Mouse (Mus musculus): ENCODE data around the gene E030018B13Rik. TPM values are rescaled to one million over a fixed set of nuclear protein-coding genes. Genes with fewer than 3 reads are reported as not detected.

The E030018B13Rik gene
- total RNA-seq, 2 experiments from 2014 or later: not detected

DNA sequence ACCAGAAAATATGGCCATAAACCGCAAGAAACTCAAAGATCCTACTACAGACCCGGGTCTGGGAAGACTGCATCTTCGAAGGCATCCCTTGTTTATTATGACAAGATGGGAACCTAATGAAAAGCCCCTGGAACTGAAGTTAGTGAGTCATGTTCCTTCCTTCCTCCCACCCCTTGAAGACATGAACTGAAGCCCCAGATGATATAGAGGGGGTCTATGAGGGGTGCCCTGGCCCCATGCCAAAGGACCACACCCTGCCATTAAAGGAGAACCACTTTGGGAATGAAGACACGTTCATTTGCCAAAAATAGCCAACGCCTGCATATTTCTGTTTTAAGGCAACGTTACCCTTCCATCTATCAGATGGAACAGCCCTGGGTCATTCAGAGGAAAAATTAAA, 28.0 kb upstream of the E030018B13Rik start:
- no peak overlapping the region for H3K4me3 ChIP-seq
- no peak for TF ChIP-seq CTCF (IDR thresholded peaks at IDR 0.05)
- no peak overlapping the region; the same call in 1 of the 2 replicates for H3K27ac ChIP-seq
- intact Hi-C loops (cut with DNase I): no loop called here
- DNase-seq (ENCODE audit: extremely low spot score in 1 of 2, low spot score in 2 of 2): no peak

- TF ChIP-seq CTCF (IDR thresholded peaks at IDR 0.05): no peak
- Histone ChIP-seq H3K4me3 (no peak overlapping the region), H3K27ac (no peak overlapping the region; the same call in 1 of the 2 replicates)
- no peak for DNase-seq (ENCODE audit: extremely low spot score in 1 of 2, low spot score in 2 of 2)
- intact Hi-C loops (cut with DNase I): no loop called here
Observed at GRCm38 (mm10) chr7:63889116-63889975, 27.3 kb upstream of the E030018B13Rik start.

- no peak for TF ChIP-seq CTCF (IDR thresholded peaks at IDR 0.05)
- peak overlapping the region; percentile 28 for H3K27ac ChIP-seq
- DNase-seq (ENCODE audit: extremely low spot score in 1 of 2, low spot score in 2 of 2): no peak
- no peak overlapping the region for H3K4me3 ChIP-seq
- intact Hi-C loops (cut with DNase I): no loop called here
Observed at GRCm38 (mm10) chr7:63891488-63892075, 25.1 kb upstream of the E030018B13Rik start.

DNA sequence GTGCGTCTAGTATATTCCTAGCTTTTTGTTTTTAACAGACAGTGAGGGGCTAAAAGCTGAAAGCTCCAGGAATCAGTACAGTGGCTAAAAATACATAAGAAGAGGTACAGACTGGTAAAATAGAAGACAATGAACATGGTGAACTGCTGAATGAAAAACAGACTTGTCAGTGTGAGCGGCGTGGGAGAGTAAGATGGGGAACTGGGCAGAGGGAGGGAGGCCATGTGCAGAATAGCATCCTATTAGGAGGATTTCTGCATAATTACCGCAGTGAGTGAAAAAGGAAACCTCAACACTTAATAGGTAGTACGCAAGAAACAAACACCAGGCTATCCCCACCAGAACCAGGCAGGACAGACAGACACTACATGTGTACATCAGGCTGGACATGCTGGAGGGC, 23.5 kb upstream of the E030018B13Rik start:
- TF ChIP-seq CTCF (IDR thresholded peaks at IDR 0.05): no peak
- DNase-seq (ENCODE audit: extremely low spot score in 1 of 2, low spot score in 2 of 2): no peak
- intact Hi-C loops (cut with DNase I): no loop called here
- Histone ChIP-seq H3K4me3 (no peak overlapping the region), H3K27ac (peak overlapping the region; percentile 79)

DNA sequence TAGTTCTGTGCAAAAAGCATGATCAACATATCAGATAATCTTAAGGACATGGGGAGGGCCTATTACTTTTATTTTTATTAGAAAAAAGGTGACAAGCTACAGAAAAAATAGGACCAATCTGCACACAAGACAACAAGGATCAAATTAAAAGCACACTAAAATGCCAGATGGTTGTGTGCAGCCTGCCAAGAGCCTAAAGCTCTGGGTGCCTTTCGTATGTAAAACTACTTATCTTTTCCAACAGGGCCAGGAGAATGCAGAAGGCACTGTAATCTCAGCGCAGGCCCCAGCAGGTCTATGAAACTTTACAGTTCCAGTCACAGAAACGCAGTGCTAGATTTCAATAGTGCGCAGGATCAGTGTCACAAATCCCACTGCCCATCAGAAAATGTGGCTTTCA, 22.9 kb upstream of the E030018B13Rik start:
- DNase-seq (ENCODE audit: extremely low spot score in 1 of 2, low spot score in 2 of 2): no peak
- no peak for TF ChIP-seq CTCF (IDR thresholded peaks at IDR 0.05)
- H3K27ac ChIP-seq: peak overlapping the region; percentile 79
- H3K4me3 ChIP-seq: no peak overlapping the region
- intact Hi-C loops (cut with DNase I): no loop called here

DNA sequence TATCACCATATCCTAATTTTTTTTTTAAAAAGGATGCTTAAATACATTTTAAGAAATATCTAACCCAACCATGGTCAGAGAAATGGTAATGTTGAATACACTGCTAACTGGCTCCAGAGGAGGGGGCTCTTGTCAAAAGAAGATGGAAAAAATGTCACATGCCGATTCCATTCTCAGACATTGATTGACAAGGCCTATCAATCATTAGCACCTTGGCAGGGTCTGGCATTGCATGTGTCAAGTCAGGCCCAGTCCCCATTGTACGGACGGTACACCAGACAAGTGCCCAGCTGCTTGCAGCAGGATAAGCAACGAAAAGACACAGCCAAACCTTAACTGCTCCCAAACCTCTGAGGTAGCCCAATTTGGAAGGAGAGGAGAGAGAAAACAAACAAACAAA, 22.0 kb upstream of the E030018B13Rik start:
- Histone ChIP-seq H3K4me3 (no peak overlapping the region), H3K27ac (peak overlapping the region; percentile 98)
- TF ChIP-seq CTCF (IDR thresholded peaks at IDR 0.05): no peak
- DNase-seq (ENCODE audit: extremely low spot score in 1 of 2, low spot score in 2 of 2): no peak
- intact Hi-C loops (cut with DNase I): no loop called here

DNA sequence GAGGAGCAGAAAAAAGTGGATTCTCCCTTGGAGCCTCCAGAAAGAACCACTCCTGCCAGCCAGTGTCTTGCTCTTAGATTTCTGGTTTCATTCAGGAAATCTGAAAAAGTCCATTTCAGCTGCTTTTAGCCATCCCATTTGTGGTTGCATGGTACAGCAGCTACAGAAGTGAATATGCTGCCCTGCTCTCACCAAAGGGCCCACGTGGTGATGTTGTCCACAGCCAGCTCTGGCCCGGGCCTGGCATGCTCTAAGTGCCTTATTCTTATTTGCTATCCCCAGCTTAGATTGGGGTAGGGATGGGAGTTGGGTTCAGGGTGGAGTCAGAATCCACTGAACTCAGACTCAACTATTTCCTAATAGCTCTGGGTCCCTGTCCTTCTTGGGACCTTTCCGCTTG, 21.4 kb upstream of the E030018B13Rik start:
- no peak for DNase-seq (ENCODE audit: extremely low spot score in 1 of 2, low spot score in 2 of 2)
- intact Hi-C loops (cut with DNase I): no loop called here
- Histone ChIP-seq H3K27ac (peak overlapping the region; percentile 98), H3K4me3 (no peak overlapping the region)
- TF ChIP-seq CTCF (IDR thresholded peaks at IDR 0.05): no peak

DNA sequence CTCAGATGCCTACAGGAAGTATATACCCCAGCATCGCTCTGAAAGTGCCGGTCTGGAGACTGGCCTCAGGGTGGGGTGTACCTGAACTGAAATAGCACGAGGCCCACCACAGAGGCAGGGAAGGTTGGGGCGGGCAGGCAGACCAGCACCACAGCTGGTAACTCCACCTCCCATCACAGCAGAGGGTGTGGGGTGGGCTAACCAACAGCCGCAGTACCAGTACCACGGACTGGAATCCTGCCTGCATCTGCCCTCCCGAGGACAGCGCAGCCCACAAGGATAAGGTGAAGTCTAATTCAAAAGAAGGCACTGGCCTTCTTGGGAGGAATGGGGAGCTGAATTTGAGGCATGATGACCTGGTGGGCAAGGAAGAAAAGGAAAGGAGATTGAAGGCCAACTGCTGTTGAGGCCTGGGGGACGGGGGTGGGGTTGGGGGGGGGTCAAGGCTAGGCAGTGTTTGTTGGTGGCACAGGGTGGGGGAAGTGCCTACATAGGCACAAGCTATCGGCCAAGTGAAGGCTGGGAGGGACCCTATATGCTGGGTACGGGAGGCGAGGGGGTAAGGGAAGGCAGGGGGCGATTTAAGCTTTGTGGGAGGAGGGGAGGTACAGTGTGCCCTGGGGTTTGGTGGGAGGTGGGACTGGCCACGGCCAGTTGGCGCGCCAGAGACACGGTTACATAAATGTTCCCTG, 20.2 kb upstream of the E030018B13Rik start:
- no peak for DNase-seq (ENCODE audit: extremely low spot score in 1 of 2, low spot score in 2 of 2)
- H3K4me3 ChIP-seq: peak overlapping the region; percentile 40
- intact Hi-C loops (cut with DNase I): loop anchor here (1.0 to 2.0 kb wide), 3 partner anchors 16 to 141 kb away; no protein-coding TSS in a partner anchor

DNA sequence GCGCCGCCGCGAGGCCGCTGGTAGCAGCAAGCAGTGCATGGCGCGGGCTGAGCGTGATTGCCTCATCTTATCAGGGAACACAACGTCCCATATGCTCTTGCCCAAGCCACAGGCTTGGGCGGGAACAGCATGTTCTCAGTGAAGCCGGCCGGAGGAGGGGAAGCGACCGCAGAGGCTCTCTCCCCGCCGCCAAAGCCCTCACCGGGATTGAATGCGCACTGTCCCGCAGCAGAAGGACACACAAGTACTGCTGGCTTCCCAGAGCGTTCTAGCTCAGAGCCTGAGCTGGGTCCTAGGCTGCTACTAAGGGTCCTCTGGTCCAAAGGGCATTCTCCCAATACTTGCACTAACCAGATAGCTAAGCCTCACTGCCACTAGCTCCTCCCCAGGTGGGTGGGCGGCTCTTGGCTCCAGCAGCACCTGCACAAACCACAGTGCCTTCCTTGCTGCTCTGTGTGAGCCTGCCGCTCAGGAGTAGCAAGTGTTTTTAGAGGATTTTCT, 19.6 kb upstream of the E030018B13Rik start:
- intact Hi-C loops (cut with DNase I): loop anchor here (1.0 to 2.0 kb wide), 6 partner anchors 16 to 142 kb away; no protein-coding TSS in a partner anchor
- peak; percentile 87 to 91 for DNase-seq (ENCODE audit: extremely low spot score in 1 of 2, low spot score in 2 of 2)
- Histone ChIP-seq H3K27ac (peak overlapping the region; percentile 98), H3K4me3 (peak overlapping the region; percentile 40)
- peak; percentile 54 for TF ChIP-seq CTCF (IDR thresholded peaks at IDR 0.05)

More for the DNA sequence above, 20.2 kb upstream of the E030018B13Rik start:
- no peak for TF ChIP-seq CTCF (IDR thresholded peaks at IDR 0.05)
- peak overlapping the region; percentile 98 for H3K27ac ChIP-seq

GRCm38 (mm10) chr7:63897655-63898054, 19.0 kb upstream of the E030018B13Rik start:
- Histone ChIP-seq H3K4me3 (peak overlapping the region; percentile 40), H3K27ac (peak overlapping the region; percentile 98)
- TF ChIP-seq CTCF (IDR thresholded peaks at IDR 0.05): no peak
- no peak for DNase-seq (ENCODE audit: extremely low spot score in 1 of 2, low spot score in 2 of 2)
- intact Hi-C loops (cut with DNase I): loop anchor here (1.0 to 2.0 kb wide), 5 partner anchors 15 to 136 kb away; no protein-coding TSS in a partner anchor

- Histone ChIP-seq H3K27ac (peak overlapping the region; percentile 98), H3K4me3 (no peak overlapping the region)
- DNase-seq (ENCODE audit: extremely low spot score in 1 of 2, low spot score in 2 of 2): no peak
- no peak for TF ChIP-seq CTCF (IDR thresholded peaks at IDR 0.05)
- intact Hi-C loops (cut with DNase I): no loop called here
Observed at GRCm38 (mm10) chr7:63898201-63898600, 18.5 kb upstream of the E030018B13Rik start.
